Mouse (Mus musculus) yolk sac, embryonic 10.5 days (tissue): Measurements from ENCODE around the gene Fbxl3.

ENCODE experiments used
- DNase-seq: peaks from one replicate; pipeline ENCODE4 v3.0.0-alpha.2; 2017; ENCODE audit warnings: low spot score

Gene Fbxl3

DNA sequence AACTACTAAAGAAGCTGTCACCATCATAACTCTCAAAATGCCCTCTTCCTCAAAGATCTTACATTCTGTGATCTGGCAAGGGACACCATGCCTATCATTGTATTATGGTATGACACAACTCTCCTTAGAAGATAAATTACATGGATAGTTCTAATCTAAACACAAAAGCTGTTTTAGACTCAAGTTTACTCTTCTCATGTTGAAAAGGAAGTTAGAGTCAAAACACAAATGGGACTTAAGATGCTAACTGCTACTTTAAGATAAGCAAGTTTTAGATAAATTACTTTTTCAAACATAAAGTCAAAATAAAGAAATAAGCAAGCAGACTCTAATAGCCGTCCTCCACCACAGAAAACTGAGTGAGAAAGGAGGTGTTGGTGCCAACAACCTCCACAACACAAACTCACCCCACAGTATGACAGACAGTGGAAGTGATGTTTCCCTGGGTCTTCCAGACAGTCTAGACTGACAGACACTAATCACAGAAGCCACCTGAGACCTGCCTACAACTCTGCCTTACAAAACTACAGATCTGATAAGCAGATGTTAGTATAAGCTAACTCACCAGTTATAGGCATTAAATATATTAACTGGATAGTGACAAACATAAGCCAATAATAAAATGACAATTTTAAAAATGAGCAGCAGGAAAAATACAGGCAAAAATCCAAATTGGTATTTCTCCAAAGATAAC, 13.4 kb downstream of the Fbxl3 start:
- no peak for DNase-seq

DNA sequence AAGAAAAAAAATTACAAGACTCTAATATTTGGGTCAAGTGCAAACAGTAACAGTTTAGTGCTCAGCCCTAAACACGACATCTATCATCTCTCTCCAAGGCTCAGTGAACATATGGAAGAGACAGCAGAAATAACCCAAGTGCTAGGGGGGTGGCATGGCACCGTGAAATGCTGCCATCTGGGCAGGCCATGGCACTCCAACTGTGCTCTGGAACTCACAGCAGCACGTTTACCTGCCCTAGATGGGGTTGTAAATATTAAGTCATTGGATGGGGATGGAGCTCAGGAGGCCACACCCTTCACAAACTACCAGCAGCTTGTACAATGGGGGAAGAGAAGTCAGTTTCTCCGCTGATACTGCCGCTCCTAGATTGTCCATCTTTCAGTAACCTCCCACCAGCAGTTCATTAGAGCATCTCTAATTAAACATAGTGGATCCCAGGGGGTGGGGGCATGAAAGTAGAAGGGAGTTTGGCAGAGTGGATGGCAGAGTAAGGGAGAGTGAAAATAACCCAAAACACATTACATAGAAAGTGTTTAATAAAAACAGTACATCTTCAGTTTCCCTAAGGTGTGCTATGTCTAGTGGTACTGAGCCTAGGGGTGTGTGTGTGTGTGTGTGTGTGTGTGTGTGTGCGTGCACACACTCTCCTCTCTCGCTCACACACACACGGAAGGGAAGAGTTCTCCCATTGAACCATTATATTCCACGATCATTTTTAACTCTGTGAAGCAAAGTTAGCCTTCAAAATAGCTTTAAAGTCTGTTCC, 20.0 kb downstream of the Fbxl3 start:
- no peak for DNase-seq

DNA sequence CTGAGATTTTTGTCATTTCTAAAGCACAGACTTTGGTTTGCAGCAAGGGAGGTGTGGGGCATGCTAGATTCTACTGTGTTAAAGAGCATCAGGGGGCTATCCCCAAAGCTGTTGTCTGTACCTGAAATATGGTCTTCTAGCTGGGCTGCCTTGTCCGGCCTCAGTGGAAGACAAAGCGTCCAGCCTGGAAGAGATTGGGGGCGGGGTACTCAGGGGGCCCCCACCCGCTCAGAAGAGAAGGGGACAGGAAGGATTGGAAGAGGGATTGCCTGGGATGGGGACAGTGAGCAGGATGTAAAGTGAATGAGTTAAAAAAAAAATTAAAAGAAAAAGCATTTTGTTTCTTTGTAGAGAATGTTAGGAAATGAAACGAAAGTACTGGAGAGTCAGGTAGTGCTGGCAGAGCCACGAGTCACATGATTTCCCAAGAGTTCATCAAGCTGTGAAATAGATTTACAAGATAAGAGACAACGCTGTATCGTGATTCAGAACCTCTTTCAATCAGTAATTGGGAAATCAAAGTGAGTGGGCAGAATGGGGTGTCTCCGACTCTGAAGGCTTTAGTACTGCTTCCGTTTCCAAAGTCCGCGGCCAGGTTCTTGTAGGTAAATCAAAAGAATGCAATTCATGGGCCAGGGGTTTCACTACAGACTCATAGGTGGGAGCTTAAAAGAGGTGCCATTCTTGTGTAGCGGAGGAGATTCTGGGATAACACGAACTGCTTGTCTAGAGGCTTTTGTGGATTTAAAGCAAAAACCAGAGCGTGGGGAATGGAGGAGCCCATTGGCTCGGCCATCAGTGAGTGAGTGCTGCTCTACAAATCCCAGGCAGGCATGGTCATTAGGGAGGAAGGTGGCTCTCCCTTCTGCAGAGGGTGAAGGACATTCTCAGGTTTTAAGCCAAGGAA, 21.1 kb downstream of the Fbxl3 start:
- no peak for DNase-seq

DNA sequence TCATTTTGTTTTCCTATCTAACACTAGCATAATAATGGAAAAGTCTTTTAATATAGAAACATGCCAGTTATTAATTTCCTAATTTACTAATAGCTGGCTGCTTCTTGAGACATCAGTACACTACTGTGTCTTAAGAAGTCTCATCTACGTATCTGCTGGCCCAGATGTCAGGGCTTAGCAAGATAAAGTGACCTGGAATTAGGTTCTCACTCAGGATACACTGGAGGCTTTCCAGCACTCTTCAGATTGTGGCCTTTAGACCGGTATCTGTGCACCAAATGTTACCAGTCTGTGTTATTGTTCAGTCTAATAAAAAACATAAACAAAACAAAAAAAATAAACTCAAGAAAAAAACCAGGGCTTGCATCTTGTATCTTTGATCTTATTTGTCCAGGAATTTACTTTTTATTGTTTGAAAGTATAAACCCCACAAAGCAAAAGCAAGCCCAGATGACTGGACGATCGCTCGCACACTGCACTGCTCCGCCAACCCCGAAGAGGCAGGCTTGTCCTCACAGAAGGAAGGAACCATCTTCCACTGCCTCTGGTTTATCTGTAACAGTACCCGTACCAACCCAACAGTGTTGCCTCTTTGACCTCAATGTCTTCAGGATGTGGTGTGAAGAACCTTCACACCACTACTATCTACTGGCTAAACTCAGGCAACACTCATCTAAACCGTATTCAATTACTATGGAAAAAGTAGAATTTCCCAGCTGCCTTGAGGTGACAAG, 21.9 kb downstream of the Fbxl3 start:
- no peak for DNase-seq

DNA sequence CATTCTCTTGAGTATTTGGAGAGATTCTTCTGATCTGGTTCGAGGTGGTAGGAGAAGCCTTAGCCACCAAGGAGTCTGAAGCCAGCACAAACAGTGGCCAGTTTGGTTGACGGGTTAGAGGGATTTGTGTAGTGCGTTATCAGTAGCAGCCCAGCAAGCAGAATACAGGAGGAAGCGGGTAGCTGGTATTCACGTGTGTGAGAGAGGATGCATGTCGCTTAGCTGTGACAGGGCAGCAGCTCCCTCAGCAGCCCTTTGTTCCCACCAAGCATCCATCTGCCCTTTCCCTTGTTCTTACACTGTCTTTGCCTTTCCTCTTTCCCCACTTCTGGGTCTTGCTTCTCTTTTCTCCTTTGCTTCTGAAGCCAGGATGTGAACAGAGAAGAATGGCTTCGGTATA, 24.2 kb downstream of the Fbxl3 start:
- DNase-seq: no peak

DNA sequence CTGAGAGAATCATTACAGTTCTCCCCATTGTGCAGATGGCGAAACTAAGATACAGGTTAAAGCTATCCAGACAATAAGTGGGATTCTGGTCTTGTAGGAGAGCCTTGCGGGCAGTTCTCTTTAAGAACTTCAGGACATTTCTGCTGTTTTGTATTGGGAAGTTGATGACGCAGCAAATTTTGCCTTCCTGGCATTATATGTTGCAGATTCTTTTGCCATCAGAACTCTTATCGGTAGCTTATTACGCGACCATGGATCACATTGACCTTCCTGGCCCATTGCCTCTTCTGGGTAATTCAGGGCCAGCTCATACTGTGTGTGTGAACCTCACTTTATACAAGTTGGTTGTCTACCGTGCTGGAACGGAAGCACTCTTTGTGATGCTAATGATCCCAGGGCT, 25.5 kb downstream of the Fbxl3 start:
- no peak for DNase-seq

DNA sequence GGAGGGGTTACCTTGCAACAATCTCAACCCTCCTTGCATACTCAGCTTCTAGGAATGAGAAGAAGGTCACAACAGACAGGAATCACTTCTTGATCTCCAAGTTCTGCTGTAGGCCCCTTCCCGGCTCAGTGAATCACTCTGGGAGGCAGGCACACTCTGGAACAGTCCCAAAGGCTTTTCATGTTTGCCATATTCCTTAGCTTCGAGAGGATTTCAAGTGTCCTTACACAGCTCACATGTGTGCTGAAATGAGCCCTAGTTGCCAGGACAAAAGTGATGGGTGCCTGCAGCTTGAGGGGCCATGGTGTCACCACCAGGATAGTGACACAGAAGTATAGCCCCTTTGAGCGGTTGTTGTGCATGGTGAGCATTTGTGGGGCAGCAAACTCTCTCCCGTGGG, 26.6 kb downstream of the Fbxl3 start:
- no peak for DNase-seq

DNA sequence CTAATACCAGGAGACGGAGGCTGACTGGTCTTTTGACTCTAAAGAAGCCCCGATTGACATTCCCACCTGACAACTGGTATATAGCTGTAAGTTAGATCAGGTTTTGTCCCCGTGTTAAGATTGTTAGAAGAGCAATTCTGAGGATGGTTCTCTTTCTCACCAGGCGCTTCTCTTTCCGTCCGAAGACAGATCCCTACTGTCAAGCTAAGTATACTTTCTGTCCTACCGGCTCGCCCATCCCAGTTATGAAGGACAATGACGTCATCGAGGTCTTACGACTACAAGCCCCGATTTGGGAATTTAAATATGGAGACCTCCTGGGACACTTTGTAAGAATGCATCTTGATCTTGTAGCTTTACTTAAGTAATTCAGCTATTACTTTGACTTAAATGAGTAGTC, 27.9 kb downstream of the Fbxl3 start:
- no peak for DNase-seq

DNA sequence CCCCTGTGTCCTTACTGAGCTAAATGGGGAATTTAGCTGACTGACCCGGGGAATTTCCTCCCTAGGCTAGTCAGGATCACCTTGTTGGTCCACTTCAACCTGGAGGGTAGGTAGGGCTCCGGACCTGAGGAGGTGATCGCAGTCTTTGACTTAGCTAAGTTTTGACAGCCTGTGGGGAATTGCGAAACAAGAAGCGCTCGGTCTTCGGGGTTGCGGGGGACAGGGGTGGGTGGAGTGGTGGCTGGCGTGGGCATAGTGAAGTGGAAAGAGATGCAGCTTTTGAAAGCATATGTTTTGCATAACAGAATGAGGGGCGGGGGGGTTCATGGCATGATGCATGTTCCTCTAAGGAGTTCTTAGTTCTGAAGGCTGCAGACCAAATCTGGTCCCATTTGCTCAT, 28.6 kb downstream of the Fbxl3 start:
- DNase-seq: peak; percentile 33

DNA sequence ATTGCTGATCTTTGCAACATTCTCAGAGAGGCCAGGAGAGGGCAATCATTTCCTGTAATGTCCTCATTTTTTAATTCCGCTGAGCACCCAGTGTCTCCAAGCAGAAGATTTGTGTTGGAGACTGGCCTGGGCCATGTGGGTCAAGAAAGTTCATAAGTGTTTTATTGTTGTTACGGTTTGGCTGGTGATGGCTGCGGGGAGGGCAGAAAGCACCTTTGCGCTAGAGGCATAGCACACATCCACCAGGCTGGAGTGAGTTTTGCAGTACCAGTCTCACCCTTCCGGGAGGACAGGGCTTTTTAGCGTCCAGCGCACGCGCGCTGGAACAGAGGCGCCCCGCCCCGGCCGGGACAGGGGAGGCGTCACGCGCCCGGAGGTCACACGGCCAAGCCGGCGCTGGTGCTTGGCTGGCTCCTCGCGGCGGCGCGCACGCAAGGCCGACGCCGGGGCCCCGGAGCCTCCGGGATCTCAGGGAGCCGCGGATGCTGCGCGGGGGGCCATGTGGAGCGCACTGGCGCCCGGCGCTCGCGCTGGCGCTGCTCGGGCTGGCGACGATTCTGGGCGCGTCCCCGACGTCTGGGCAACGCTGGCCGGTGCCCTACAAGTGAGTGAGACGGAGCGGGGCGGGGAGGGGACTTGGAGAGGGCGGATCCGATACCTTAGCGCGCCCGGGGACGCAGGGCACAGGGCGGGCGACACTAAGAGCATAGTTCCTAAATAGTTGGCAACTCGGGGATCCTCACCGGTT, 29.3 kb downstream of the Fbxl3 start, which contains the start of gene Cln5:
Gene Cln5, plus strand, starts transcription at position 353 of the 748 bp plus-strand sequence.
- DNase-seq: peak; percentile 94

DNA sequence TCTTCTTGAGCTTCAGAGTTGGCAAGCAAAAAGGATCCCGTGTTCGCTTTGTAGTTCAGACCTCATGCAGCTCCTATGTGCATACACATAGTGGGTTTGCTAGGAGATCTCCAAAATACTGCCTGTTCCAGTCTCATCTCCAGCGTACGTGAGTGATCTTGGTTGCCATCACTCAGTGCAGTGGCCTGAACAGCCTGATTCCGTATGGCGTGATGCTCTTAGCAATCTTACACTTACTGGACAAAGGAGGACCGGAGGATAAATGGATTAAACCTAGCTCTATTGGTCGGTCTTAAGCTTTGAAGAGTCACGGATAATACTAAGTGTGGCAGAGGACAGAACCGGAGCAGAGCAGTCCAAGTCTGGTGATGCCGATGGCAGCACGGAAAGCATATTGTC, 29.9 kb downstream of the Fbxl3 start:
- DNase-seq: no peak

DNA sequence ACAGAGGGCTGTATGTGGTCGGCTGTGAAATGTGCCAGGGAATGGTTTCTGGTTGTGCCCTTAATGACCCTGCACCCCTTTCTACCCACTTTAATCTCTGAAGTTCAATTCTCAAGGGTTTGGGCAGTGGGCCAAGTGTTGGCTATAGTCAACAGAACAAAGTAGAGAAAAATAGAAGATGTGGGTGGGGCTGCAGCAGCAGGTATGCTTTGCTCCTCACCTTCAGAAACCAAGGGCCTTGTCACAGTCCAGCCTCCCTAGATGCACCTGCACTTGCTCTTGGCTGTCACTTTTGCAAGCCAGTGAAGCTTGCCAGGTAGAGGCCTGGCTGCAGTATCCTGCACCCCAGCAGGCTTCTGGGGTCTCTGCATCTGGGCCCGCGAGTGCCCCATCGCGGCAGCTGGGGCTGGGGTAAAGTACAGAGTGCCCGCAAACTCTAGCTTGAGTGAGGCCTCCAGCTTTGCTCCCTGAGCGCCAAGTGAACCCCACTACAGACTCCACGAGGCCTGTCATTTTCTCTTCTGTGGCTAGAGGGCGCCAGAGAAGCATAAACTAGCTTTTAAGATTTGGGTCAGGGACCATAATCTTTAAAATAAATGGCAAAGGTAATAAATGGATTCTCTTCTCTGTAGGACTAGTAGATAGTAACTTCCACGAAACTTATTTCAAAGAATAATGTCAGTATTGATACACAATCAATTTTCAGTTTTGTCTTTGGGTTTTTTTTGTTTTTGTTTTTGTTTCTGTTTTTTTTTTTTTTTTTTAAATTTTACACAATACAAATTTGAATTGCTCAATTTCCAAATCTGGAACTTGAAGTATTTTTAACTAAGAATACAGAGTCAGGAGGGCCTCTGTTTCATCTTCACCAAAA, 33.8 kb downstream of the Fbxl3 start:
- peak; percentile 25 for DNase-seq

DNA sequence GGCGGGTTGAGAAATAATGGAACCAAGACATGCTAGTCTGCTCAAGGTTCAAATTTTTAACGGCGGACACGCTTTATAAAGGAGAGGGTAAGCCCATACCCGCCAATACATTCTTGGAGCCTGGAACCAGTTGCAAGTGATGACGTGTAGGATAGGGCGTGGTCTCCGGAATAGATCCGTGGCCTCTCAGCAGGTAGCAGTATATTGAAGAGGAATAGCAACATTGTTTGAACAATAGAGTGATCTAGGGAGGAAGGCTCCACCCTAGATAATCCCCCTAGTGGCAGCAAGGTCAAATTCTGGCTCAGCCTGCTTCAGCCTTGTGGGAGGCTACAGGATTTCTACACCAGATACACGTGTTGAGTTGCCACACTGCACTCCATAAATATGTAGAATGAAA, 39.9 kb downstream of the Fbxl3 start:
- DNase-seq: no peak

DNA sequence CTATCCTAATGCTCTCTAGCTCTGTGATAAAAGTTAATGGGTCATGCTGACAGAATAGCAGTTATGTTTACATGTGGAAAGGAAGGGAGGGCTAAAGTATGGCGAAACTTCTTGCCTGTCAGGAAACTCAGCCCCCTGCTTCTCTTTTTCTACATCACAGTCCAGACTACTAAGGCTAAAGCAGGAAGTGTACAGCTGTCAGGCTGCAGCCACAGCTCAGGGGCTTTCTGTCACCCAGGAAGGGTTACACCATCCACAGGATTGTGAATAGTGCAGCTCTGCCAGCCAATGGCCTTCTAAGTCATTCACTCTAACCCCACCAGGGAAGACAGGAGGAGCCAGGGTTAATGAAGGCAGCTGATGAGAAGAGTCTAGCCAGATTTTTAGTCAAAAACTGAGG, 40.4 kb downstream of the Fbxl3 start:
- DNase-seq: no peak

DNA sequence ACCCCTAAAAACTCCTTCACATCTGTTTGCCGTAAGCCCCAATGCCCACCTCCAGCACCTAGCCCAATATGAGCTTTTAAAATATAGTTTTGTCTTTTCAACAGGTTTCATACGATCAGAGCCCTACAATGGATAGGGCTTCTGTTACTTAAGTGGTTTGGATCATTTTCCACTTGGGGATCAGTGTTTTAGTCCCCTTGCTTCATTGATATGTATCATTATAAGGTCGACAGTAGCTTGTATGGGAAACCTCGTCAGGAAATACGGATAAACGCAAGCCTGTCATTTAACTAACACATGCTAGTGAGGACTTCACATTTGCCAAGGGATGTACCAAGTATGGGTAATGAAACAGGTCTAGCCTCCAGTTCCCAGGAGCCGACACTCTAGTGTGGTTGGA, 42.8 kb downstream of the Fbxl3 start:
- DNase-seq: no peak

DNA sequence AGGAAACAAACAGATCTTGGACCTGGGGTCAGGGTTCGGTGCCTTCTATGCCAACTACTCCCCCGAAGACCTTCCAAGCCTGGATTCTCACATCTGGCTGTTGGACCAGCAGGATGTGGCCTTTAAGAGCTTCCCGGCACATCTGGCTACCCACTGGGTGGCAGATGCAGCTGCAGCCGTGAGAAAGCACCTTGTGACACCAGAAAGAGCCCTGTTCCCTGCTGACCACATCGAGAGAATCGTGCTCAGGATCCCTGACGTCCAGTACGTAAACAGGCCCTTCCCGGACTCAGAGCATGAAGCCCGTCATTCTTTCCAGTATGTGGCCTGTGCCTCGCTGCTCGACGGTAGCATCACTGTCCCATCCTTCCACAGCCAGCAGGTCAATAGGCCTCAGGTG, 44.6 kb downstream of the Fbxl3 start:
- DNase-seq: no peak

DNA sequence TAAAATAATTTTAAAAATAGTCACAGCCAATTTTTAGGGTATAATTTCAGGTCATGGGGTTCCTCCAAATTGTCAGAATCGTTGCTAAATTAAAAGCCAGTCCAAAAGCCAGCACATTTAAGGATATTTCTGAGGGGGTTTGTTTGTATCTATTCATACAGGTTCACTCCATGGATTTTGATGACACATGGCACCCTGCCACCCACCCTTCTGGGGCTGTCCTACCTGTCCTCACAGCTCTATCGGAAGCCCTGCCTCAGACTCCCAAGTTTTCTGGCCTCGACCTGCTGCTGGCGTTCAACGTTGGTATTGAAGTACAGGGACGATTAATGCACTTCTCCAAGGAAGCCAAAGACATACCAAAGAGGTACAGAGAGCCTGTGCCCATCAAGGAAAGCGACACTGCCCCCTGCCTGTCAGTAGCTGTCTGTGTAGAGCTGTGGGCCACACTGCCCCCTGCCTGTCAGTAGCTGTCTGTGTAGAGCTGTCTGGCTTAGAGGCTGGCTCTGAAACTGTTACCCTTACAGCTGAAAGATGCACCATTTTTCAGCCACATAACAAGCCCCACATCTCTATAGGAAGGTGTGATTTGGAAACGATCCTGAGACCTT, 48.1 kb downstream of the Fbxl3 start:
- DNase-seq: peak; percentile 38

DNA sequence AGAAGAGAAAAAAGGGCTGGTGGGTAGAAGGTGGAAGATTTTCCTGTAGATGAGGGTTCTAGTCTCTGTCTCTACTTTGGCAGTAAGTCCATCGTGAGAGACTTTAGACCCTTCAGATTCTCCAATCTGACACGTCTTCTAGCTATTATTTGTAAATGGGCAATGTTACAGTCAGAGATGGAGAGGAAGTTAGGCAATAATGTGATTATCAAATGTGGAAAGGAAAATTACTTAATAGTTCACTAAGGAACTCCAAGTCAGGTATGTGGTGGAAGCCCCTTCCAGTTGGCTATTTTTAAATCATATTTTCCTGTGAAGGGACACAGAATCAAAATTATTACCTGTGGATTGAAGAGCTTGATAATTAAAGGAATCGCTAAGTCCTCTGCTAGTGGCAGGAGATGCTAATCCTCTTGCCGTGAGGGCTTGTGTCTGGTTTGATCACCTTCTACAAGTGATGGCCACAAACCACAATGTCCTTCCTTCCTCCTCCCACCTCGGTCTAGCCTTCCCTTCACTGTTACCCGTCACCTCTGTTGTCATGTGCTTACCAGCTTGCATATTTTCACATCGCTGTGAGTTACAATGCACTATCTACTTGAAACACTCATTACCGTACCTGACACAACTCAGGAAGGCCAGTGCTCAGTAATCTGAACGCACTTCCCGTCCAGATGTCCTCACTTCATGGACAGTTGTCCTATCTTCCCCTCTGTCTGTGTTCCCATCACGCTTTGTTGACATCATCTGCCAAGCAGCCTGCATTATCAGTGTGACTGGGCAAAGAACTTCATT, 50.9 kb downstream of the Fbxl3 start:
- DNase-seq: no peak

DNA sequence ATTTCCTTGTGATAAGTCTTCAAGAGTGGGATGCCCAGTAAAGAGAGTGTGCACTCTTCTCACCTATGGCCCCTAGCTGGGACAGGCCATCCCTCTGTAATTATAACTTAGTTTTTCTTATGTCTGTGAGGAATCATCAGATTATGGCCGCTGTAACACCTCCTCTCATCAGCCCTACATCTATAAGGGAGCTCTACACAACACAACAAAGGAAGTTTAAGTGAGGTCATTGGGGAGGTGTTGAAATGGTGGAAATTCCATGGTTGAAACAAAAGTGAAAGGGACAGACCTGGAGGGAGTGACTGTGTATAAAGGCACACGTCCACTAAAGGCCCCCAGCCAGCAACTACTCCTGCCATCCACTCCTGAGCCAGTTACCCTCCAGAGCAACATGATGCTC, 52.7 kb downstream of the Fbxl3 start, which contains the start of gene Acod1:
Gene Acod1, plus strand, starts transcription at position 301 of the 400 bp plus-strand sequence.
- DNase-seq: no peak
